Mouse (Mus musculus): ENCODE measurements at regions not wholly inside any gene's neighbourhood (a gene's known extent, or its start where the extent isn't known, plus 50 kb on each side); places are given as distances from the start of the nearest gene placed in this dataset.
A peak's percentile ranks its signal among the peaks of the same experiment; 100 is the strongest.

- intact Hi-C loops (cut with DNase I): no loop called here
- DNase-seq: peak in 1 of 2 experiments; percentile 23
Observed at GRCm38 (mm10) chr13:114654953-114655586, 163.0 kb upstream of the Mocs2 start.

- intact Hi-C loops (cut with DNase I): no loop called here
- no peak for DNase-seq
Observed at GRCm38 (mm10) chr13:114672411-114672810, 145.6 kb upstream of the Mocs2 start.

GRCm38 (mm10) chr13:114679703-114680378 is 138.2 kb upstream of the Mocs2 start:
- intact Hi-C loops (cut with DNase I): no loop called here
- DNase-seq: no peak

GRCm38 (mm10) chr13:114680379-114680733 is 137.7 kb upstream of the Mocs2 start:
- DNase-seq: no peak
- intact Hi-C loops (cut with DNase I): no loop called here

- DNase-seq: no peak
- intact Hi-C loops (cut with DNase I): no loop called here
Observed at GRCm38 (mm10) chr13:114681196-114681595, 136.8 kb upstream of the Mocs2 start.

GRCm38 (mm10) chr13:114681887-114682286 is 136.1 kb upstream of the Mocs2 start:
- DNase-seq: no peak
- intact Hi-C loops (cut with DNase I): no loop called here

GRCm38 (mm10) chr13:114682891-114683290 is 135.1 kb upstream of the Mocs2 start:
- DNase-seq: no peak
- intact Hi-C loops (cut with DNase I): no loop called here

- intact Hi-C loops (cut with DNase I): no loop called here
Observed at GRCm38 (mm10) chr13:114684298-114684697, 133.7 kb upstream of the Mocs2 start.

GRCm38 (mm10) chr13:114685368-114685767 is 132.7 kb upstream of the Mocs2 start:
- intact Hi-C loops (cut with DNase I): no loop called here
- no peak for DNase-seq

More at GRCm38 (mm10) chr13:114684298-114684697, 133.7 kb upstream of the Mocs2 start:
- DNase-seq: no peak

GRCm38 (mm10) chr13:114712601-114713000 is 105.4 kb upstream of the Mocs2 start:
- DNase-seq: no peak

GRCm38 (mm10) chr13:114719771-114720170 is 98.3 kb upstream of the Mocs2 start:
- peak; percentile 7 to 17 for DNase-seq
- intact Hi-C loops (cut with DNase I): no loop called here

More at GRCm38 (mm10) chr13:114712601-114713000, 105.4 kb upstream of the Mocs2 start:
- intact Hi-C loops (cut with DNase I): no loop called here

- no peak for DNase-seq
- intact Hi-C loops (cut with DNase I): no loop called here
Observed at GRCm38 (mm10) chr13:114726828-114727227, 91.2 kb upstream of the Mocs2 start.

- intact Hi-C loops (cut with DNase I): no loop called here
- no peak for DNase-seq
Observed at GRCm38 (mm10) chr13:114735066-114735465, 83.0 kb upstream of the Mocs2 start.

GRCm38 (mm10) chr13:114736066-114736465 is 82.0 kb upstream of the Mocs2 start:
- intact Hi-C loops (cut with DNase I): no loop called here
- DNase-seq: no peak

GRCm38 (mm10) chr13:114742534-114742933 is 75.5 kb upstream of the Mocs2 start:
- no peak for DNase-seq
- intact Hi-C loops (cut with DNase I): no loop called here

- DNase-seq: no peak
- intact Hi-C loops (cut with DNase I): no loop called here
Observed at GRCm38 (mm10) chr13:114745814-114746213, 72.2 kb upstream of the Mocs2 start.

- DNase-seq: peak in 1 of 2 experiments; percentile 10
- intact Hi-C loops (cut with DNase I): loop anchor here (1.0 to 10.0 kb wide), 4 partner anchors 303 to 889 kb away; partner anchors contain the start of gene Fst
Observed at GRCm38 (mm10) chr13:114757459-114757858, 60.6 kb upstream of the Mocs2 start.

GRCm38 (mm10) chr13:114759886-114760285 is 58.1 kb upstream of the Mocs2 start:
- no peak for DNase-seq
- intact Hi-C loops (cut with DNase I): loop anchor here (10.0 kb wide), 1 partner anchor 305 kb away; the partner anchor contains the start of gene Fst

- peak; percentile 42 to 55 for DNase-seq
- intact Hi-C loops (cut with DNase I): no loop called here
Observed at GRCm38 (mm10) chr13:114760901-114761300, 57.1 kb upstream of the Mocs2 start.
